Mouse (Mus musculus): ENCODE results near the gene Sde2.
"Not testable (repeated sequence)": the region's sequence is repeated elsewhere in the genome, so short reads cannot be mapped to it uniquely, and the experiment has no call there.

Sde2 gene

DNA sequence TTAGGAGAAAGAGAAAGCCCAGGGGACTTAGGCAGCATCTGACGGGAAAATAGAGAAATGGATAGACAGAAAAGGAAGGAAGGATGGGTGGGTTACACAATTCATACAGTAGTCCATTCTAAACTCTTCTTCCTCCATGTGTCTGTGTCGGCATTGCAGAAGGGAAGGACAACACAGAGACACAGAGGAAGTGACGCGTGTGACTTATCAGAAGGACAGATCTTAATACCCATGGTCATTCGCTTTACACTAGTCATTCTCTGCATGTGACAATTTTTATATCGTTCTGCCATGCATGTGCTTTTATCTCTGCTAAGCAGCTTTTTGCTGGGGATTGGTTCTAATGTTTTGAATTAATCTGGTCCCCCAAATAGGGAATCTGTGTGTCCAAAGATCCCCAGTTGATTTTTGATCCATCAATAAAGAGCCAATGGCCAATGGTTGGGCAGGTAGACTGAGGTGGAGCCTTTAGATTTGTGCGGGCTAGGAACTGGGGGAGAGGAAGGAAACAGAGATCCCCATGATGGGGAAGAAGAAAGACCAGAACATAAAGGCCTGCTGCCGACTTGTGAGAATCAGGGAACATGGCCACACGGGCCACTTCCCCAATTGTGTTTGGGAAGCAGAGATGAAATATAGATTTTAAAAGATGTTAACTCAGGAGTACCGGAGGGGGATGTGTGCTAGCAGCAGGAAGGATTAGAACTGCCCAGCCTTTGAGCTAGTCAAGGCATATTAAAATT is 15.5 kb upstream of the Sde2 start:
- DNase-seq (ENCODE audit: low spot score), result no peak

DNA sequence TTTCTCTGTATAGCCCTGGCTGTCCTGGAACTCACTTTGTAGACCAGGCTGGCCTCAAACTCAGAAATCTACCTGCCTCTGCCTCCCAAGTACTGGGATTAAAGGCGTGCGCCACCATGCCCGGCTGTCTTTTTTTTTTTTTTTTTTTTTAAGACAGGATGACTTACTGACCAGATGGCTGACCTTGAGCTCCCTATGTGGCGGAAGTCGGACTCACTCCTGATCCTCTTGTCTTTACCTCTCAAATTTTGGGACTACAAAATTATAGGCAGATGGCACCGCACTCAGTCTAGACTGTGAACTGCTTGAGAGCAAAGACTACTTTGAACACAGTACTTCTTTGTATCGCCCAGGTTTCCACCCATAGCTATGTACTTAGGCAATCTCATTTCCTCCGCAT is 14.5 kb upstream of the Sde2 start:
- not testable (repeated sequence) for DNase-seq (ENCODE audit: low spot score)

- DNase-seq (ENCODE audit: low spot score), result no peak
Measured at GRCm38 (mm10) chr1:180837186-180837585, 13.7 kb upstream of the Sde2 start.

DNA sequence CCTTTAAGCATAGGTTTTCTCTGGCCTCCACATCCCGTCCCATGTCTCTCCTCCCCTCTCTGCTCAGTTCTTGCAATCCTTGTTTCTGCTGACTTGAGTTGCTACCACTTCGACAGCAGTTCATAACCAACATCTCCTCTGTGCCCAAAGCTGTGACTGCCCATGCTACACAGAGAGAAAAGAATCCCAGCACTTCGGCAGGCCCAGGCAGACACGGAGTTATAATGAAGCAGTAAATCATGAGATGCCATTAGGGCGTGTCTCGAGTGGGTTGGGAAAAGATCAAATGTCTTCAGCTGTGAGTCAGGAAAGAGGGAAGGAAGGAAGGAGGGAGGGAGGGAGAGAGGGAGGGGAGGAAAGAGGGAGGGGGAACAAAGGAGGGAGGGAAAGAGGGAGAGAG is 12.9 kb upstream of the Sde2 start:
- DNase-seq (ENCODE audit: low spot score), result peak; percentile 32

- no peak for DNase-seq (ENCODE audit: low spot score)
Measured at GRCm38 (mm10) chr1:180839201-180839910, 11.6 kb upstream of the Sde2 start.

GRCm38 (mm10) chr1:180841561-180842300 is 9.2 kb upstream of the Sde2 start:
- DNase-seq (ENCODE audit: low spot score), result no peak

DNA sequence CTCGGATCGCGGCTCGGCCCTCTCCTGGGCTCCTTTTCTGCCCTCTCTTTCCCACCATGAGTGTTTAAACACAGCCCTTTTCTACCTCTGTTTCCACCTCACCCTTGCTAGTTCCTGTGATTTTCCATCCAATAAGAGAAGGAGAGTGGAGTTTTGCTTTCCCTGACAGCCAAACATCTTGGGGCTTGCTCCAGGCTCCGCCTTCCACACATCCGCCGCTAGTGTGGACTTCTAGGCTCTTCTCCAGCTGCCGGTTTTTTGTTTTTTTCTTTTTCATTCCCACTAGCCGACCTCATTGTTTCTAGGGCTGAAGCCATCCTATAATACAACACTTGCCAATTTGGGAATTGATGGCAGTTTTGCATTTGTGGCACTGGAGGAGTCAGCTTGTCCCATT is 2.8 kb upstream of the Sde2 start:
- peak; percentile 86 for DNase-seq (ENCODE audit: low spot score)

GRCm38 (mm10) chr1:180848511-180849241 is 2.3 kb upstream of the Sde2 start:
- DNase-seq (ENCODE audit: low spot score), result peak; percentile 59

DNA sequence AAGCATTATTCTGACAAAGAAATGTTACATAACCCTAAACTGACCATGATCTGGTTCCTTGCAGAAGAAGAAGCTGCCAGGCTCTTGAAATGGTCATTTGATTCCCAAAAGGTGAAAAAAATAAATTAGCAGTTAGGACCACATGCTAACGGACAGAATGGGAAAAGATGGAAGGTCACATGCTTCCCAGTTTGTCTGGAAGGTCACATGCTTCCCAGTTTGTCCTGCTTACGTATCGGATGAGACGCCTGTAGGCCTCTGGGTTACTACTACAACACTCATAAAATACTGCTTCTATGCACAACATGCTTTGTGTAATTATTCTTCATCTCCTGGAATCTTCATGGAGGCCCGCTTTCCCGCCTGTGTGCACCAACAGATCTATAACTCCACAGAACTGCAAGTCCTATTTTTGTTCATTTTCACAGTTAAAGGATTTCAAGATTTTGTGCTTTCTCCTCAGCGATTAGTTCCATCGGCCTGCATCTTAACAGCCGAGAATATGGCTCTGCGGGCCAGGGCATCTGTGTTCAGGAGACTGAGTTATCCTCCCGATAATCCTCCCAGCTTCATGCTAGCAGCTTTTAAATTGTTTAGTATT is 1.1 kb upstream of the Sde2 start:
- peak; percentile 58 for DNase-seq (ENCODE audit: low spot score)

DNA sequence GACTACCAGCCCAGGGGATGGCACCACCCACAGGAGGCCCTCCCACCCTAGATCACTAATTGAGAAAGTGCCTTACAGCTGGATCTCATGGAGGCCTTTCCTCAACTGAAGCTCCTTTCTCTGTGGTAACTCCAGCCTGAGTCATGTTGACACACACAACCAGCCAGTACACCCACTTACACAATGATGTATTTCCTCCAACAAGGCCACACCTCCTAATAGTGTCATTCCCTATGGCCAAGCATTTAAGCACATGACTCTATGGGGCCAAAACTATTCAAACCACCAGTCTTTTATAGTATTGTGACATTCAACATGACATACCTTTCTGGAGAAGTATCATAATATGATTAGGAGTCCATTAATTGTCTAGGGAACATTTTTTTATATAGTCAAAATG is 7.8 kb downstream of the Sde2 start:
- DNase-seq (ENCODE audit: low spot score), result no peak

DNA sequence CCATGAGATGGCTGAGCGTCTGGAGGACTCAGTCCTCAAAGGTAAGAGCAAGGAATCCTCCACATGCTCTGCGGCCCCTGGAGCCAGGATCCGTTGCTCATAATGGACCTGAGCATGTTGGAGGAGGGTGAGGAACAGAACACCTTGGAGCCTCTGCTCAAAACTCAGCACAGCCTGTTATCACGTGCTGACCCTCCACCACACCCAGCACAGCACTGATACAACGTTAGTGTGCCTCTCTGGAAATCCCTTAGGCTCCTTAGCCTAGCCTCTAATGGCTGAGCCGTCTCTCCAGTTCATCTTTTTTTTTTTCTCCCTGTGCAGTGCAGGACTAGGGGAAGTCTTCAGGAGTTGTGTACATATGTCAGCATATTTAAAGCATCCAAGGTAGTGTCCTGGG is 9.1 kb downstream of the Sde2 start:
- DNase-seq (ENCODE audit: low spot score), result no peak

- DNase-seq (ENCODE audit: low spot score), result peak; percentile 74
Measured at GRCm38 (mm10) chr1:180863606-180864005, 12.7 kb downstream of the Sde2 start.

DNA sequence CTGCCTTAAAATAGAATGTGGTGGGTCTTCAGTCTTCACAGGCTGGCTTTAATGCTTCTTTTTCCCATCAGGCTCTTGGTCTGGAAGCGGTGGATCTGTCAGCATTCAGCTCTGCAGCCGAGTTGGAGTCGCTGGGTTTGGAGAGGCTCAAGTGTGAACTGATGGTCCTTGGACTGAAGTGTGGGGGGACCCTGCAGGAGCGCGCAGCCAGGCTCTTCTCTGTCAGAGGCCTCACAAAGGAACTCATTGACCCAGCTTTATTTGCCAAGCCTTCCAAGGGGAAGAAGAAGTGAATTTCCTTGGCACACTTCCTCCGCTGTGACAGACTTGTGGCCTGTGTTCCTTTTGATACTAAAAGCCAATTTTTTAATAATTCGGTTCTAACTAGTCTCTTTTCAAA is 15.1 kb downstream of the Sde2 start:
- DNase-seq (ENCODE audit: low spot score), result no peak

- DNase-seq (ENCODE audit: low spot score), result no peak
Measured at GRCm38 (mm10) chr1:180870122-180870650, 19.3 kb downstream of the Sde2 start.

- peak; percentile 80 for DNase-seq (ENCODE audit: low spot score)
Measured at GRCm38 (mm10) chr1:180873861-180874484, 23.0 kb downstream of the Sde2 start.

DNA sequence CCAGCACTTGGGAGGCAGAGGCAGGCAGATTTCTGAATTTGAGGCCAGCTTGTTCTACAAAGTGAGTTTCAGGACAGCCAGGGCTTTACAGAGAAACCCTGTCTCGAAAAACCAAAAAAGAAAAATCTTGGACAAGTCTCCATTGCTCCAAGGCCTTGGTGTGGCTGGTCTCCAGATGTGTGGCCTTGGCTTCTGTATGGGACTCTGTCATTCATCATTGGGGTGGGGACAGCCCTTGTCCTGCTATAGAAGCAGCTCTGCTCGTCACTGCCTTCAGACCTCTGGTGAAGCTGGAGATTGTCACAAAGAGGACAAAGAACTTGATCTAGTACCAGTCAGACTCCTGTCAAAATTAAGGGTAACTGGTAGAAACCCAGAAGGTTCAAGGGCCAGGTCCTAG is 23.7 kb downstream of the Sde2 start:
- DNase-seq (ENCODE audit: low spot score), result no peak

- DNase-seq (ENCODE audit: low spot score), result no peak
Measured at GRCm38 (mm10) chr1:180875126-180875525, 24.2 kb downstream of the Sde2 start.

GRCm38 (mm10) chr1:180877466-180877865 is 26.5 kb downstream of the Sde2 start:
- DNase-seq (ENCODE audit: low spot score), result no peak

DNA sequence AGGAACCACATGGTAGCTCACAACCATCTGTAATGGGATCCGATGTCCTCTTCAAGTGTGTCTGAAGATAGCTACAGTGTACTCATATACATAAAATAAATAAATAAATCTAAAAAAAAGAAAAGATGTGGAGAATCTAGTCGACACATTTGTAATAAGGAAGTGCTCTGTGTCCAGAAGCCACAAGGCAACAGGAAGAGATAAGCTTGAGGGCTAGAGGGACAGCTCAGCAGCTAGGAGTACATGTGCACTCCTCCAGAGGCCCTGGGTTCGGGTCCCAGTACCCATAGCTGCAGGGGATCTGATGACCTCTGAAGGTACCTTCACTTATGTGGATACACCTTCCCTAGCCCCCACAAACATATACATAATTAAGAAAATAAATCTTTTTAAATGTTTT is 30.8 kb downstream of the Sde2 start:
- no peak for DNase-seq (ENCODE audit: low spot score)

DNA sequence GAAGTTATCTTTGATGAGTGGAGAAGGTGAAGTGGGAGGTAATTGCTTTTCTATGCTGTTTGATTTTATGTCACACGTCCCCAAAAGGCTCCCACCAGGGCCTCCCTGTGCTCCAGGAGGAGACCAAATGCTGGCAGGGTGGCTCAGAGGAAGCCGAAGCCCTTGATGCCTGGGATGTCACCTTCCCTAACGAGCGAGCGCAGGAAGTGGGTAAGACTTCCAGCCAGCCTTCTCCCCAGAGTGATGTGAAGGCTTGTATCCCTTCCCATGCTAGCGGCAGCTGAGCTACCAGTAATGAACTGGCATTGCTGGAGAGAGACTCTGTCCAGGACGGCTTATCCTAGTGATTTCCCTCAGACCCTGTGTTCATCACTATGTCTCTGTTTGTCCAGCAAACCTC is 32.8 kb downstream of the Sde2 start:
- DNase-seq (ENCODE audit: low spot score), result no peak

GRCm38 (mm10) chr1:180884484-180884883 is 33.6 kb downstream of the Sde2 start:
- no peak for DNase-seq (ENCODE audit: low spot score)
